Mouse (Mus musculus) lung, postnatal 0 days (tissue): ENCODE results near the gene Nr5a1.

ENCODE experiments used
- CTCF ChIP-seq: IDR thresholded peaks from 2 replicates; pipeline ENCODE4 v1.5.1; 2016; ENCODE audit warnings: antibody characterized with exemption, mild to moderate bottlenecking
- EP300 ChIP-seq: IDR thresholded peaks from 2 replicates; pipeline ENCODE4 v1.6.1; 2016; ENCODE audit warnings: antibody characterized with exemption, mild to moderate bottlenecking, control low read depth

- TF ChIP-seq CTCF (peak; percentile 66), EP300 (no peak)
These were observed 38.9 kb downstream of the Nr5a1 start for GRCm38 (mm10) chr2:38675366-38675969.
